Mouse (Mus musculus): Measurements from ENCODE around the gene Agap2.

The Agap2 gene

DNA sequence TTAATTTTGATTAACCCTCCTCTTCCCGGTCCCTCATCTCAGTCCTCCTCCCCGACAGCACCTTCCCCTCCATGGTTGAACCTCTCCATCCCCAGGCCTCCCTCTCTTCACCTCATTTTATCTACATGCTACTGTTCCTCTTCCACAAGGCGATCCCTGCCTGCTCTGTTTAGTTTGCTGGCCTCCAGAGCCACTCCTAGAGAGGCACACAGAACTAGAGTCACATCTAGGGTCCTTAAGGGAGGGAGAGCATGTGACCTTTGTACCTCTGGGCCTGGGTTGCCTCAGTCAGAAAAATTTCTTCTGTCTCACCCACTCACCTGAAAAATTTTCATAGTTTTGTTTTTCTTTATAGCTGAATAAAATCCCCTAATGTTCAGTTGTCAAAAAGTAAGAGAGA is 62.8 kb downstream of the Agap2 start:
- DNase-seq (ENCODE audit: low spot score) = no peak

DNA sequence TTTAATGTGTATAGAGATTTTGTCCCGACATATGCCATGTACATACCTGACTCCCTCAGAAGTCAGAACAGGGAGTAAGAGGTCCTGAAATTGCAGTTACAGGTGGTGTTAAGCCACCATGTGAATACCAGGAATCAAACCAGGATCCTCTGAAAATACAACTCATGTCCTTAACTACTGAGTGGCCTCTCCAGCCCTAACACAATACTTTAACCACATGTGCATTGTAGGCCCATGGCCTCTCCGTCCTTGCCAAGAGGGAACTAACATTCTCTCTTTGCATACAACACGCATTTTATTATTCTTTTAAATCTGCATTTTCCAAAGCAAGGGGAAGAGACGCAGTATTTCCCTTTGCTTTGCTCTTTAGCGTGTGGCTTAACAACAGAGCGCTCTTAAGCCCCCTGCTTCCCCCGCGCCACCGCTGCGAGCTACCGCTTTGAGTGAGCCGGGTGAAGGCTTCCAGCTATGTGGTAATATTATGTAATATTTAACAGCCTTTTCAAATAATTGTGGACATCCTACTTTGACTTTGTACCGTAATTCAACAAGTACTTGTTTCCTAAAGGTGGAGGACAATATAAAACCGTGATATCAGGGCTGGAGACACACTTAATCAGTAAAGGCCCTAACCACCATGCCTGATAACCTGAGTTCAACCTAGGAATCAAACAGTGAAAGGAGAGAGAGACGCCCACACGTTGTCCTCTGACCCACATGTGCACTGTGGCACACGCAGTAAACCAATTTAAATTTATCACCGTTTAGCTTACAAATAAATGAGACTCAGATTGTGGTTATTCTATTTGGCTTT is 63.5 kb downstream of the Agap2 start:
- no peak for DNase-seq (ENCODE audit: low spot score)

DNA sequence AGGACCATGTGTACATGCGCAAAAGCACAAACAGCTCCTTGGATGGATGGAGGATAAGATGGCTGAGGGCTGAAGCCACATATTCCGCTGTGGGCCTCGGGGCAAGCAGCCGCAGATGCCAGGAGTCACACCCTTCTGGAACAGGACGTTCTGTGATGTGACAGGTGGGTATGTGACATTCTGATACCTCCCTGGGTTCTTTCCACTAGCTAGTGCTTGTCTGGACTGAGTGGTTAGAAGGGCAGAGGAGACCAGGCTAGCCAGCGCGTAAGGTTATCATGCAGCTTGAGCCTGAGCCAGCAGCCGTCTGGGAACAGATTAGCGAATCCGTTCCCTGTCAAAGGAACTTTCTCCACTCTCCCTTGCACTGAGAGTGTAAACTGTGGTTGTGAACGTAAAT is 65.9 kb downstream of the Agap2 start:
- DNase-seq (ENCODE audit: low spot score) = no peak

- no peak for DNase-seq (ENCODE audit: low spot score)
Observed at GRCm38 (mm10) chr10:127141500-127141899, 66.4 kb downstream of the Agap2 start.

All from left cerebral cortex, adult 11 months (tissue).